Mouse (Mus musculus): Measurements from ENCODE around the gene Flna.

DNA sequence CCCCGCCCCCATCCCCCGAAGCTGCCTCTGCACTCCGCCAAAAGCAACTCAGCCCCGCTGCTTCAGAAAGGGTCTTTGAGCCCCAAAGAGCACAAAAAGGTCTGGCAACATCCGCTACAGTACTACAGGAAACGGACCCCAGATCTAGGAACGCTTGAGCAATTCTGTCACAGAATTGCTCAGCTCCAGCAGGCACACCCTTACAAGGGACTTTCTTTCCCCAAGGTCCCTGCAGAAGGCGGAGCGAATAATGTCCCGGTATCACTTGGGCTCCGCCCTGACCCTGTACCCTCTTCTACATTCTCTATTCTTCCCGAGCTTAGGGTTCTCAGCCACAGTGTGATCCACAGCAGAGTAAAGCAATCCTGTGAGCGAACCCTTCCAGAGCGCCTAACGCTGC is 2.9 kb downstream of the Flna start:
- TF ChIP-seq EP300 (optimal IDR thresholded peaks at IDR 0.05) (no peak), CTCF (IDR thresholded peaks at IDR 0.05; ENCODE audit: low read depth) (no peak)

All from stomach, postnatal 0 days (tissue).